Mouse (Mus musculus): ENCODE measurements around the gene Itga9. TPM values are rescaled to one million over a fixed set of nuclear protein-coding genes. Genes with fewer than 3 reads are reported as not detected.

Gene Itga9
- total RNA-seq, 2 experiments from 2014 or later, result 6.1 to 11.2 TPM

DNA sequence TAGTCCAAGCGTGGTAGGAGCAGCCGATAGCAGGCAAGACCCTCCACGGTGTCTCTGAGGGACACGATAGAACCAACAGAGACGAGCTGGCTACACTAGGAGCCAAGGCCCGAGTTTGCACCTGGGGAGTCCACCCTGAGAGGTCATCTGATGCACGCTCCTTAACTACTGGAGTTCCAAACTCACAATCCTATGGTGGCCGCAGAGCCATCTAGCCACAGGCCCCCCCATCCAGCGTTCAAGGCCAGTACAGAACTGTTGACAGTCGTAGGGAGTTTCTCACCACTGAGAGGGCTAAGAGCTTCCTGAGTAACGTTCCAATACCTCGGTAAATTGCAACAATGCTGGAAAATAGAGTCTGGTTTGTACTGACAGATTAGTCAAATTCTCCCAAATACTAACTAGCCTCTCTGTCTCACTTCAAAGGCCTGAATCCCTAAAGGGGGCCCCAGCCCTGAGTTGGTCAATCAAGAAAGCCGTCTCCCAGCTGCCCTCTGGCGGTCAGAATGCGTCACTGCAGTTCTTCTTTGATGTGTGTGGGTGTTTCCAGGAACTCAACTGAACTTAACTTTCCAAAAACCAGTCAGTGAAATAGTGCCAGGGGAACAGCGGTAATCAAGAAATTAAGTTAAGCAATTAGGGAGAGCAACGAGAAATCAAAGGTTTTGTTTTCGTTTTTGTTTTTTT is 301.6 kb downstream of the Itga9 start:
- peak; percentile 80 to 90 for DNase-seq (ENCODE audit: low spot score in 2 of 2)

DNA sequence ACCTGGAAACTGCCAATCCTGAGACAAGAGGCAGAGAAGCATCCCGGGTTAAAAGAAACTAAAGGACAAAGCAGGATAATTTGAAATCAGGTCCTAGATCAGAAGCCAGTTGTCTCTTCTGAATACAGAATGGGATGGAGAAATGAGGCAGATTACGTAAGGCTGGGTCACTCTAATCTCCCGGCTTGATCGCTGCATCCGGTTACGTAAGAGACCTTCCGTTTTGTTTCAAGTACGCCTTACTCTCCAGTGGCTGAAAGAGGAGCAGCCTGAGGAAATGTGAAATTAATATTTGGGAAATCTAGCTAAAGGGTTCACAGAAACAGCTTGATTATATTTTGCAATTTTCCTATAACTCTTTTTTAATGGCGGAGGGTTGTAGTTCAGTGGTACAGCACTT is 306.6 kb downstream of the Itga9 start:
- no peak for DNase-seq (ENCODE audit: low spot score in 2 of 2)

DNA sequence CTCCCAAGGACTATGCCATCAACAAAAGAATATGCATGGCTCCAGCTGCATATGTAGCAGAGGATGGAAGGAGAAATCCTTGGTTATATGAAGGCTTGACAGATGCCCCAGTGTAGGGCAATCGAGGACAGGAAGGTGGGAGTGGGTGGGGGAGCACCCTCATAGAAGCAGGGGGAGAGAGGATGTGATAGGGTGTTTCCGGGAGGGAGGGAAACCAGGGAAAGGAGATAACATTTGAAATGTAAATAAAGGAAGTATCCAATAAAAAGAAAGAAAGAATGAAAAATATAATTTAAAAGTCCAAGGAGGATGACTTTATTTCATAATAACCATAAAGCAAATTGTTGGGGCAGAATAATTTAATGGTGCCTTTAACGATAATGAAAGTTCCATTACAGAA is 307.1 kb downstream of the Itga9 start:
- no peak for DNase-seq (ENCODE audit: low spot score in 2 of 2)

DNA sequence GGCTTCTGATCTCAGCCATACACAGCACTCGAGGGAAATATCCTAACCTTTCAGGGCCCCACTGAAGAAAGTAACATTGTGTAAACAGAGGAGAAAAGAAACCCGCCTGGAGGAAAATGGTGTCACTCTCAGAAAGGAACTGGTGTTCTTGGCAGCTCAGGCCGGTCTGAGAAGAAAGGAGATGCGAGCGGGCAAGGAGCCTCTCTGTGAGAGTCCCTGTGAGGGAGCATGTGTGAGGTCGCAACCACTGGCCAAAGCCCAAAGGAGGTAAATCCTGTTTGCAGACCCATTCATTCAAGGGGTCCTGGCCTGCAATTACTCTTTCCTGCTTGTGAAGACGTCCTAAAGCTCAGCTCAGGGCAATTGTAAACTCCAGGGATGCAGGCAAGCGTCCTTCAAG is 308.1 kb downstream of the Itga9 start:
- DNase-seq (ENCODE audit: low spot score in 2 of 2), result no peak

DNA sequence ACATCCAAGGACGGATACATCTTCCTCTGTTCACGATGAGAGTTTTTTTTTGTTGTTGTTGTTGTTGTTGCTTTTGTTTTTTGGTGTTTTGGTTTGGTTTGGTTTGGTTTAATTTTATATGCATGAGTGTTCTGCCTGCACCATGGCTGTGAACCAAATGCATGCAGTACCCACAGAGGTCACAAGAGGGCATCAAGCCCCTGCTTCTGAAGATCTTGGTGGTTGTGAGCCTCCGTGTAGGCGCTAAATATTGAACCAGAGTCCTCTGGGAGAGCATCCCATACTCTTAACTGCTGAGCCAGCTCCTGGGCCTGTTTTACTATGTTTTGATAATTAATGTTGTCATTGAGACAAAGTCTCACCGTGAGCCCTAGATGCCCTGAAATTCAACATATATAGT is 308.8 kb downstream of the Itga9 start:
- DNase-seq (ENCODE audit: low spot score in 2 of 2), result no peak

DNA sequence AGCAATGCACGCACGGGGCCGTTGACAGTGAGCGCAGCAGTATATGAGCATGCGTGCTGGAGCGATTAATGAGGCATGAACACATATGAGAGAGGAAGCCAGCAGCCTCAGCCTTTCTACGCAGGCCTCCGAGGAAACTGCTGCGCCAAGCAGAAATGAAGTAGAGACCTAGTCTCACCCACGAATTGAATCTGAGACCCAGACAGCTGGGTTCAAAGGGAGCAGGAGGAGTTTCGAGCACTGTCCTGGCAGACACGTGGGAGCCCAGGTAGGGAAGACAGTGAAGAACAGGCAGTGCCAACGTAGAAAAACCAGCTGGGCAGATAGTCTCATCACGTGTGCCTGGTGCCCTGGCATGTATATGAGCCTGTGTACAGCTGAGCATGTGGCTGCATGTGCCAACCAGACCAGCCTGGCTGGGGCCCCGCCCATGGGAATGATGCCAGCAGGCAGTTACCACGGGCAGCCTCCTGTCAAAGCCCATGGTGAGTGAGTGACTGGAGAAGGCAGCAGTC is 313.2 kb downstream of the Itga9 start:
- peak in 1 of 2 experiments; percentile 41 for DNase-seq (ENCODE audit: low spot score in 2 of 2)

DNA sequence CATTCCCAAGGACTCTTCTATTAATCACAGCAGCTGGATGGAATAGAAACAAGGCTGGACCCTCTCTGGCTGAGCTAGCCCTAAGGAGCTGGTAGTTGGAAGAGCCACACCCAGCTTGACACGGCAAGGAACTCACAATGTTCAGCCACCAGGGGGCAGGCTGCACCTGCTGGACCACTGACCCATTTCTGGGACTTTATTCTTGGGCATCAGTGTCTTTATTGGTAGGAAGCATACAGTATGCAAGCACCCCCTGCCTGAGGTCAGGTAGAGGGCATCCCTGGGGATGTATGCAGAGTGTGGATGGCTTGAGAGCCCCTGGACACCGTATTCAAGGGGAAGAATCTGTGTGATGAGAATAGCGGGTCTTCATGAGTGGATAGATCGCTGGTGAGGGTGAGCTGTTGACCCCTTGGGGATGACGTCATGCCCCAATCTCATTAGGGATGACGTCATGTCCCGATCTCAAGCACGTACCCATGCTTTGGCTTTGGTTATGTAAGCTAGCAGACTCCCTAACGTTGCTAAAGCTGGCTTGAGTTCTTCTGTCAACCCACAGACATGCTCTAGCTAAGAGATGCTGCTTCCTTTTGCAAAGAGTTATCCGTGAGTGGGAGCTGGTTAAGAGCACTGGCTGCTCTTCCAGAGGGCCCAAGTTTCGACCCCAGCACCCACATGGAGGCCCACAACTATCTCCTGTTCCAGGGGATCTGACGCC is 314.5 kb downstream of the Itga9 start:
- peak; percentile 77 to 81 for DNase-seq (ENCODE audit: low spot score in 2 of 2)

DNA sequence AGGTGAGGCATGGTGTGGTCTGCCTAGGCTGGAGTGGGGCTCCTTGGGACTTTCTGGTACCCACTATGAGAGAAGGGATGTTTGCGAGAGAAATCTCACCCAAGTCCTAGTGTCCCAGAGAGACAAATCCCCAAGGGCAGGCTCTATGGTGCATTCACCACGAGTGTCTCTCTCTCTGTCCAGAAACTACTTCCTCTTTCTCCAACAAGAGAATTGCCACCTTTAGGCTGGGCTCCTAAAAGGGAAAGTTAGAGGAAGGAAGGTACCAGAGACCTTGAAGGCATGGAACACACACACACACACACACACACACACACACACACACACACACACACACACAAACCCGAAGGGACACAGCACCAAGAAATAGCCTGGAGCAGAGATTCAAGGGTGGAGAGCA is 315.4 kb downstream of the Itga9 start:
- no peak for DNase-seq (ENCODE audit: low spot score in 2 of 2)

DNA sequence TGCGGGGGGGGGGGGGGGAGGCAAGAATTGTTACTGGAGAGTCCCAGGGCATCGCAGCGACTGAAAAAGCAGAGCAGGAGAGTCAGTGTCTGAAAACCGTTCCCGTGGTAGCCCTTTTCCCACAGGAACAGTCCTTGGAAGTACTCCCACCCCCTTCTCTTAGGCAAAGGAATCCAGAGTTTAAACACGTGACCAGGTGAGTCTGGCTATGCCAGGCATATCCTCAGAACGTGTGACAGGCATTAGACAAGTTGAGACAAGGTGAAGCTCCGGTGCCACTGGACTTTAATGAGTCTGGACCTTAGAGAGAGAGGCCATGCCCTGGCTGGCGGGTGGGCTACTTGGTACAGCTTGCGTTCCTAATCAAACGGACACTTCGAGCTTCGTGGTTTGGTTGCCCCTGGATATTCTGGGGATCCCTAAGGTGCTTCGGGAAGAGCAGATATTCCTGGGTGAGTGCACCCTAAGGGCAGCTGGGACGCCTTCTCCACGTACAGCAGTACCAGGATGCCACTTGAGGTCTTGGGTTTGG is 318.1 kb downstream of the Itga9 start:
- no peak for DNase-seq (ENCODE audit: low spot score in 2 of 2)

DNA sequence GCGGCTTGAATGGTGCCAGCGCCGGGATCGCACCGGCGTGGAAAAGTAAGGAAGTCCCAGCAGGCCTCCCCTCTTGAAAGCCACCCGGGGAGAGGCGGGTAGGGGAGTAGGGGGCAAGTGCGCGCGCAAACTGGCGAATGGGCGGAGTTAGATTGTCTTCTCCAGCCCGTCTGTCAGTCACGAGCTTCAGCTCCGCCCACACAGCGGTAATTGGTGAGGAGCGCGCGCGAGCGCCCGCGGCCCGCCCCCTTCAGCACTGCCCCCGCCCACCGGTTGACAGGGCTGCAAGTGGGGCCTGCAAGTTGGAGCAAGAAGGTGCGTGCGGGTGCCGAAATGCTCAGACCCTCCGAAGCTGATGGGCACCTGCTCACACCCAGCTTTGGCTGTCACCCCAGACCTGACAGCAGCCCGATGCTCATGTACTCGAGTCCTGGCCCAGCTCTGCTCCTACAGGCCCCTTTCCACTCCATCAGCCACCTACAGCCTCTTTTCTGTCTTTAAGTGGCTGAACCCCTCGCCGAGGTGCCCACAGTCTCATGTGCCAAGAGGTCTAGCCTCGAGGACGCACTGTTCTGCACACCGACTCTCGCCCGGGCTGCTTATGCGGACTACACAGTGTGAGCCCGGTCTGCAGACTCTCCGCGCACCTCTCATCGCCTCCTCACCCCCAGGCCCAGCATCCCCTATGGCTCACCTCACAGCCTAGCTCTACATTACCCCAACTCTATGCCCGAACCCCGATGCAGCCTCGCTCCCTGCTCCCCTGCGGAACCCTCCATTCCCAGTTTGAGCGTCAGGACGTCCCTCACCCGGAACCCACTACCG is 319.0 kb downstream of the Itga9 start:
- peak; percentile 87 to 96 for DNase-seq (ENCODE audit: low spot score in 2 of 2)

DNA sequence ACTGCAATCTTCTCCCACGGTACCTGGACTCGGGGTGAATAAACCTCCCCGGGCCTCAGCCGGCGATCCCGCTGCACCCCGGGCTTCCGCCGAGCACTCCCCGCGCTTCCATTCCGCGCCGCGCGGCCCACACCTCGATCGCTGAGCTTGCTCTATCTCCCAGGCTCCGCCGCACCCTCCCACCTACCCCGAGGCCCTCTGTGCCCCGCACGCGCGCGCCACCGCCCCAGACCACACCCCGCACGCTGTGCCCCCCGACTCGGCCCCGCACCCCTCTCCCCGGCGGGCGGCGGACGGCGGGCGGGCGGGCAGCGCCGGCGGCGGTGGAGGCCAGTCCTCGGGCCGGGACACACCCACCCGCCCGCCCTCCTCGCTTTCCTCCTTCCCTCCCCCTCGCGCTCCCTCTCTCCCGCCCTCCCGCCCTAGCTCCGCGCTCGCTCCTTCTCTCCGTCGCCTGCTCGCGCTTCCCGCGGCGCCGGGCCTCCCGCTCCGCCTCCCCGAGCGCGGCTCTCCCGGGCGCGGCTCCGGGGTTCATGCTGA is 319.7 kb downstream of the Itga9 start, which contains the start of gene Ctdspl:
Gene Ctdspl, plus strand, starts transcription at position 343 of the 540 bp plus-strand sequence.
- DNase-seq (ENCODE audit: low spot score in 2 of 2), result peak in 1 of 2 experiments; percentile 65

DNA sequence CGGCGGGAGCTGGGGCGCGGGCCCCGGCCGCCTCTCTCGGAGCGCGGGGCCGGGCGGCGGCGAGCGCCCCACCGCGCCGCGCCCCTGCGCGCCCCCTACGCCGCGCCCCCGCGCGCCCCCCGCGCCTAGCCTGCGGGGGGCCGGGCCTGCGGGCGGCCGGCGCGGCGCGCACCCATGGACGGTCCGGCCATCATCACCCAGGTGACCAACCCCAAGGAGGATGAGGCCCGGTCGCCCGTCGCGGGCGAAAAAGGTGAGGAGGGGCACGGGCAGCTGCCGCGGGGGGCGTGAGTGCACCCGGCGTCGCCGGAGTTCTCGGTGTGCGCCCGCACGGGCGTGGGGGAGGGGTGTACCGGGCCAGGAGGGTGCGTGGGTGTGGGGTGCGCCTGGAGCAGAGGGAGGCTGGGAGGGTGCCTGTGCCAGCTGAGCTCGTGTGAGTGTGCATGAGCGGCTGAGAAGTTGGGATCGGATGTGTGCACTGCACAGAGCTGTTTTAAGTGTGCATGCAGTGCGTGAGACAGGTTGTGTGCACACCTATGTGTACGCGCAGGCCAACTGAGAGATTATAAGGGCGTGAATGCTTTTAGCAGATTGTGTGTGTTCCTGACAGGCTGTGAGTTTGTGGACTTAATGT is 320.3 kb downstream of the Itga9 start:
- DNase-seq (ENCODE audit: low spot score in 2 of 2), result peak; percentile 72 to 74

DNA sequence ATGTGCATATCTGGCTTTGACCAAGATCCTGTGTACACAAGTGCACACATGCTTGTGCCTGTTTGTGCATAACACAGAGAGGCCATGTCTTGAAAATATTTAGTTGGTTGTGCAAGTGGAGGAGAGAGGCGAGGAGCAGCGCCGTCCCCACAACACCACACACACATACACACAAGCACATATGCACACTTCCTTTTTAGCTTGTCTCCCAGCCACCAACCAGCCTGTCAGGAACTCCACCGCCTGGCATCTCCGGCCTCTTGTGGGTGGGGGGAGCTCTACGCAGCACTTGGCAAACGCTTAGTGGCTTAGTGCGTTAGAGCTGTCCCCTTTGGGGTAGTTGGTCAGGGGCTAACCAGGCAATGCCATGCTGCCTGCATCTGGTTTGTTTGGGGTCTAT is 321.0 kb downstream of the Itga9 start:
- DNase-seq (ENCODE audit: low spot score in 2 of 2), result peak; percentile 40 to 50

DNA sequence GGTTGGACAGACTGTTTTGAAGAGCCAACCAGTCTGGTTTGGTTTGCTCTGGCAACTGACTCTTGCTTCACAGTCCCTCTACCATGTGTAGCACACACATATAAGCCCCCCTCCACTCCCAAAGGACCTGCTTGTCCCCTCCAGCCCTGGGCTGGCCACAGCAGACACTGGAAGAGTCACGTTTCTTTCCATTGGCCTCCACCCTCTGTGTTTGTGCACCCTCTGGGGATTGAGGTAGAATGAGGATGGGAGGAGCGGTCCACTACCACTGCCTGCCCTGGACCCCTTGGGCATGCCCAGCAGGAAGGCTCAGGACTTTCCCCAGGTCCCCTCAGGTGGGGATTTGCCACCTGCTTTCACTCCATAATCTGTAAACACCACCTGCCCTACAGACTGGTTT is 321.5 kb downstream of the Itga9 start:
- no peak for DNase-seq (ENCODE audit: low spot score in 2 of 2)

DNA sequence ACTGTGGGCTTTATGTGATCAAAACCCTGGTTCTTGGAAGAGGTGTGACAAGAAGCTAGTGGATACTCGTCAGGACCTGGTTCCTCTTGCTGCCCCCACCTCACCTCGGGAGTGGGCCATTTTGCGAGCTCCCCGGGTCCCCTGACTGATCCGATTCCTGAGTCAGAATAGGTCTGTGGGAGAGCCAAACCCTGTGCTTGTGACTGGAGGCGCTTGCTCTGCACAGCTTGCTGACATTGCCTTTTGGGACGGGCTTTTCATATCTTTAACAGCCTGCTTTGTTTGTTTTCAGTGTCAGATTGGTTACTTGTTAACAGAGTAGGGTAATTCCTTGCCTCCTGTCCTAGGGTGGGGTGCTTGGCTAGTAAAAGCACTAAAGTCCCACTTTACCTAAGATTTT is 322.2 kb downstream of the Itga9 start:
- DNase-seq (ENCODE audit: low spot score in 2 of 2), result no peak

DNA sequence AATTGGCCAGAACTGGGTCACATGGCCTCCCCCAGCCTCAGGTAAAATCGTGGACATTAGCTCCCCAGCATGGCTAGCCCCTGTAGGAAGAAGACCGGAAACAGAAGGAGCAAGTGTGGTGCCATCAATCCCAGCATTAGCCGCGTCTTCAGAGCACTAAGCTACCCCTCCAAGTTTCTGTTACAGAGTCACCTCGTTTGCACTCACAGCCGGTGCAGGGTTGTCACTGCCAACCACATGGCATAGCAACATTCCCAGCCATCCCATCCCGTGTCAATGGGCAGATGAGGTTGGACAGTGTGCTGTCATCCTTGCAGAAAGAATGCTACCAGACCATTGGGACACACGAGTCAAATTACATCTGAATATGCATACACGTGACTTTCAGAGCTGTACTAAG is 324.1 kb downstream of the Itga9 start:
- no peak for DNase-seq (ENCODE audit: low spot score in 2 of 2)

DNA sequence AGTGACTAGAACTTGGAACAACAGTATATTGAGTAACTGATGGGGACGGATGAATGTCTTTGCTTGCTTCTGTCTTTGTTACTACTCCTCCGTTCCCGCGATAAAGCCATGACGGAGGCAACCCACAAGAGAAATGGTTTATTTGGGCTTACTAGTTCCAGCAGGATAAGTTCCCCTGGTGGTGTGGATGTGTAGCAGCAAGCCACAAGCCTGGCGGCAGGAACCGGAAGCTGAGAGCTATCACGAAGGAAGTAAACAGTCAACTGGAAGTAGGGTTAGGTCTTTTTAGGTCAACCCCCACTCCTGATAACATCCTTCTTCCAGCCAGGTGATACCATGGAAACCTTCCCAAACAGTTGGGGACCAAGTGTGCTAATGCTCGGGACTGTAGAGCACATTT is 327.3 kb downstream of the Itga9 start:
- DNase-seq (ENCODE audit: low spot score in 2 of 2), result no peak

DNA sequence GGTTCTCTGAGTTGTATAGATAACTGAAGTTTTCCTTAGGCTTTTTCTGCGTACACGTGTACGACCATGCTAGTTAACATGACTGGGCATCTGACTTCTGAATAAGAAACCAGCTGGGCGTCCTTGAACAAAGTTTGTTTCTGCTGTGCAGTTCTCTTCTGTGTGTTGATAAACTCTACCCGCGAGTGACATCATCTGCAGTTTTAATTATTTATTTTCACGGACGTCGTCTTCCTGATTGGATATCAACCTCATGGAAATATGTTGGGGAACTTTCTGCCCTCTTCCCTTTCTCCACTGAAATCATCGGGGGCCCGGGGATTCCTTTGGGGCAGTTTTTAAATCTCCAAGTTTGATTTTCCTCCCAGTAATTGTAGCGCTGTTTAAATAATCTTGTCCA is 327.8 kb downstream of the Itga9 start:
- DNase-seq (ENCODE audit: low spot score in 2 of 2), result no peak

DNA sequence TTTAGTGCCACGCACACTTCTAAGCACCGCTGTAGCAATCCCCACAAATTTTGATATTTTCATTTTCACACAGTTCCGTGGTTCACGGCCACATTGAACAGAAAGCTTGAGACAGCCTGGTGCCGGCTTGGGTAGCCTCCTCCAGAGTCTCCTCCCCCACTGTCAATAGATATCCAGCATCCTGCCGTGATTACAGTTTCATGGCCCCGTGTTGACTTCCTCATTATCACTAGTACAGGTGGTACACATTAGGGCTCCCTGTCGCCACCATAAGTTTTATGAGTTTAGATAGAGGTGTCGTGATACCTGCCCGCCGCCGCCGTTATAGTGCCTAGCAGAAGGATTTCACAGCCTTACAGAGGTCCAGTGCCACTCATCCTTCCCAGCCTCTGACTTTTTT is 328.6 kb downstream of the Itga9 start:
- DNase-seq (ENCODE audit: low spot score in 2 of 2), result no peak

DNA sequence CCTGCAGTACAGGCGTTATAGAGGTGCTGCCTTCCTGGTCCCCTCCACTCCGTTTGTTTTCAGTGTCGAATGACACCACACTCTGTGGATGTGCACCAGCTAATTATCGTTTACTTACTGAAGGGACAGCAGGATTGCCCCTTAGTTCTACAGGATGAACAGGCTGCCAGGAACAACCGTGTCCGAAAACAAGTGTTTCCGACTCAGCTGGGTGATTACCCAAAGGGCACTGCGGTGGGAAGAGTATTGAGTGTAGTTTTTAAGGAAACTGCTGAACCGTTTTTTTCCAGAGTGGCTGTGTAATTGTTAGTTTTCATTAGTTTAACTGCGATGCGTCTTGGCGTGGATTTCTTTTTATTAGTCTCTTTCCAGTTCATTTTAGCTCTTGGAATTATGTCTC is 329.6 kb downstream of the Itga9 start:
- DNase-seq (ENCODE audit: low spot score in 2 of 2), result no peak

DNA sequence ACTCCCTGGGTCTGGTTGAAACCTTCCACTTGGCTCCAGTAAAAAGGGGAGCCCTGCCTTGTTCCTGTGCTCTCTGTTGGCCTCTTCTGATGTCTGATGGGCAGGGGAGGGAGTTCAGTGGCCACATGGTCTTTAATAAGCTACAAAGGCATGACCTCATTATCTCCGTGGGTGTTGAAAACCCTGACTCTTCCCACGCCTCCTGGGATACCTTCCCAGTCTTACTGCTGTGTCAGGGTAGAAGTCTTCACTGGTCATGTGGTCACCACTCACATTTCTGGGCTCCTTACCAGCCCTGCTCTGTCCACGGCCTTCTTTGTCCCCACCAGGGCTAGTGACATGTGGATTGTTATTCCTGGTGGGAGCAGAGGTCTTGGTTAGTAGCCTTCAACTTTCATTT is 331.0 kb downstream of the Itga9 start:
- DNase-seq (ENCODE audit: low spot score in 2 of 2), result no peak

Data from layer of hippocampus, postnatal 14 days (tissue).